Mouse (Mus musculus) cerebellum, adult 2 months (tissue): Measurements from ENCODE around the gene Tmem40.

Source experiments
- CTCF ChIP-seq: fragments of 200-500 bp; IDR thresholded peaks from 2 replicates; pipeline ENCODE4 v1.5.1; 2011; ENCODE audit warnings: low read depth, mild to moderate bottlenecking, control low read depth, low read length, moderate library complexity, borderline replicate concordance; ENCODE audit not compliant: insufficient read depth
- POLR2A ChIP-seq: fragments of 200-500 bp; IDR thresholded peaks from 2 replicates; pipeline ENCODE4 v1.6.1; 2011; ENCODE audit warnings: low read length, control low read depth, borderline replicate concordance; ENCODE audit not compliant: insufficient read depth

DNA sequence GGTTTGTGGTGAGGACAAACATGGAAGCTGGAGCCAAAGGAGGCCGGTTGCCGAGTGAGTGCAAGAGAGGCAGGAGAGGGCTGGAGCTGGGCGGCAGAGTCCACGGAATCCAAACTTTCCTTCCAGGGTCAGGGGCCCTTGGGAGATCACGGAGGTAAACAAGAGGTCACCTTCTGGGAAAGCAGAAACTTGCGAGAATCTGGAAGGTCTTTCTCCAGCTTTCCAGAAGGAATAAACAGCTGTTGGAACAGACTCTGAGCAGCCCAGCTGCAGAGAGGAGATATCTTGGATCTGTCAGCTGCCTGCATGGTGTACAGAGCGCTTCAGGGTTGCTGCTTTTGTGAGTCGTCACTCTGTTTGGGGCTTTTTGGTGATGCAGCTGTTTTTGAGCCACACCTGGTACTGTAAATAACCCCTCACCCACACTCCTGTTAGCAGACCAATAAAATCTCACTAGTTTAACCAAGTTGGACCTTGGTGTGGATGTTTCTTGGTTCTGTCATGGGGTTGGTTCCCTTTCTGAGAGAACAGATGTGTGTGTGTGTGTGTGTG is 45.0 kb downstream of the Tmem40 start:
- TF ChIP-seq CTCF (no peak), POLR2A (no peak)
